Mouse (Mus musculus) heart, embryonic 14.5 days (tissue): ENCODE results near the gene Slc32a1. TPM values are rescaled to one million over a fixed set of nuclear protein-coding genes. Genes with fewer than 3 reads are reported as not detected.
A peak's percentile ranks its signal among the peaks of the same experiment; 100 is the strongest.

Experiments
- ATAC-seq: fragments of 200-750 bp; cut with Nextera tagmentation; 2 replicates; pipeline ENCODE4 v1.8.0; 2017; ENCODE audit warnings: low read depth, moderate TSS enrichment; ENCODE audit not compliant: insufficient number of reproducible peaks, insufficient read depth, low FRiP score
- H3K27ac ChIP-seq, 2 experiments: fragments of 200-500 bp in 1 of 2; fragments of 300-500 bp in 1 of 2; sonication (generic) in 1 of 2; replicated peaks in 1 of 2; 2 replicates each; pipeline ENCODE4 v1.5.1; 2012 to 2014; ENCODE audit warnings: low read depth in 2 of 2, low read length in 2 of 2, control low read depth in 1 of 2, mild to moderate bottlenecking in 1 of 2, mixed read lengths in 1 of 2; ENCODE audit not compliant: control insufficient read depth in 1 of 2, insufficient read depth in 1 of 2
- H3K27me3 ChIP-seq: fragments of 300-500 bp; sonication (generic); 2 replicates; pipeline ENCODE4 v1.6.1; 2014; ENCODE audit warnings: mild to moderate bottlenecking, low read length, control low read depth; ENCODE audit not compliant: control insufficient read depth, insufficient read depth
- H3K36me3 ChIP-seq: fragments of 300-500 bp; sonication (generic); 2 replicates; pipeline ENCODE4 v1.6.1; 2014; ENCODE audit warnings: mild to moderate bottlenecking, control low read depth, low read length, mixed read lengths; ENCODE audit not compliant: control insufficient read depth, insufficient read depth
- H3K4me1 ChIP-seq, 2 experiments: fragments of 200-500 bp in 1 of 2; fragments of 300-500 bp in 1 of 2; sonication (generic) in 1 of 2; 2 replicates each; pipeline ENCODE4 v1.6.1; 2012 to 2014; ENCODE audit warnings: low read length in 2 of 2, control low read depth in 1 of 2, mixed read lengths in 1 of 2; ENCODE audit not compliant: control insufficient read depth in 2 of 2, insufficient read depth in 2 of 2
- H3K4me2 ChIP-seq: fragments of 300-500 bp; sonication (generic); 2 replicates; pipeline ENCODE4 v1.6.1; 2014; ENCODE audit warnings: mild to moderate bottlenecking, low read length
- H3K4me3 ChIP-seq, 2 experiments: fragments of 200-500 bp in 1 of 2; fragments of 300-500 bp in 1 of 2; sonication (generic) in 1 of 2; 2 replicates each; pipeline ENCODE4 v1.5.1; 2012 to 2014; ENCODE audit warnings: low read length in 2 of 2, mild to moderate bottlenecking in 2 of 2, control low read depth in 1 of 2, low read depth in 1 of 2, moderate library complexity in 1 of 2; ENCODE audit not compliant: control insufficient read depth in 1 of 2, insufficient read depth in 1 of 2
- H3K9ac ChIP-seq: fragments of 300-500 bp; sonication (generic); 2 replicates; pipeline ENCODE4 v1.6.1; 2014; ENCODE audit warnings: mild to moderate bottlenecking, low read length
- H3K9me3 ChIP-seq: fragments of 300-500 bp; sonication (generic); 2 replicates; pipeline ENCODE4 v1.6.1; 2016; ENCODE audit warnings: low read length, control low read depth; ENCODE audit not compliant: control insufficient read depth
- whole genome bisulfite sequencing: fragments of 180-500 bp; shearing (Covaris S2); extraction: QIAGEN DNeasy Blood & Tissue Kit; methylation state at CpG from one replicate; pipeline ENCODE4 v1.1.7; 2014; 5-methylcytosine and 5-hydroxymethylcytosine counted together
- polyA plus RNA-seq: library from polyadenylated mRNA; unstranded; fragments of >200 nt; fragmentation: Nextera tagmentation; extraction: Ambion mirVana; gene quantifications from 2 replicates; pipeline ENCODE4 v1.2.1, GENCODE M21; 2014

Gene Slc32a1
- polyA plus RNA-seq, 1 experiment from 2014 or later = not detected

DNA sequence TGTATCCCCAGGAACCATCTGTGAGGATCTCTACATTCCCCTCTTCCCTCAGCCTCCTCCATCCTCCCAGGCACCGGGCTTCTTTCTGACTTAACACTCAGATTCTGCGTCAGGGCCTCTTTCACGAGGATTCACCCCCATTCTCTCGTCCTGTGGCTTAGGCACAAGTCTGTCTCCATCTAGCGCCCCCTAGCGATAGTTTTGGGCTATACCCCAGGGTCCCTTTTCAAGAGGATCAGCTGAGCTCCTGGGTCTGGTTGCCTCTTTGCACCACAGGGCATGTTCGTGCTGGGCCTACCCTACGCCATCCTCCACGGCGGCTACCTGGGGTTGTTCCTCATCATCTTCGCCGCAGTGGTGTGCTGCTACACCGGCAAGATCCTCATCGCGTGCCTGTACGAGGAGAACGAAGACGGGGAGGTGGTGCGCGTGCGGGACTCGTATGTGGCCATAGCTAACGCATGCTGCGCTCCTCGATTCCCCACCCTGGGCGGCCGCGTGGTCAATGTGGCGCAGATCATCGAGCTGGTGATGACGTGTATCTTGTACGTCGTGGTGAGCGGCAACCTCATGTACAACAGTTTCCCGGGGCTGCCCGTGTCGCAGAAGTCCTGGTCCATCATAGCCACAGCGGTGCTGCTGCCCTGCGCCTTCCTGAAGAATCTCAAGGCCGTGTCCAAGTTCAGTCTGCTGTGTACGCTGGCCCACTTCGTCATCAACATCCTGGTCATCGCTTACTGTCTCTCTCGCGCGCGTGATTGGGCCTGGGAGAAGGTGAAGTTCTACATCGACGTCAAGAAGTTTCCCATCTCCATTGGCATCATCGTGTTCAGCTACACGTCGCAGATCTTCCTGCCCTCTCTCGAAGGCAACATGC, 3.2 kb downstream of the Slc32a1 start:
- no peak overlapping the region for H3K9ac ChIP-seq
- WGBS = 4% methylated on average over 53 of the region's 53 CpGs
- no peak overlapping the region for H3K4me3 ChIP-seq
- no peak overlapping the region for H3K4me2 ChIP-seq
- H3K27me3 ChIP-seq = peaks cover 99% of the 10 kb centered on the region
- H3K36me3 ChIP-seq = no peaks in the 10 kb centered on the region
- peaks cover 0 to 12% of the 10 kb centered on the region in 2 experiments; a peak in 2 of 4 replicates for H3K4me1 ChIP-seq
- no peaks in the 10 kb centered on the region for H3K9me3 ChIP-seq
- no peak overlapping the region for H3K27ac ChIP-seq
- ATAC-seq = no peak

DNA sequence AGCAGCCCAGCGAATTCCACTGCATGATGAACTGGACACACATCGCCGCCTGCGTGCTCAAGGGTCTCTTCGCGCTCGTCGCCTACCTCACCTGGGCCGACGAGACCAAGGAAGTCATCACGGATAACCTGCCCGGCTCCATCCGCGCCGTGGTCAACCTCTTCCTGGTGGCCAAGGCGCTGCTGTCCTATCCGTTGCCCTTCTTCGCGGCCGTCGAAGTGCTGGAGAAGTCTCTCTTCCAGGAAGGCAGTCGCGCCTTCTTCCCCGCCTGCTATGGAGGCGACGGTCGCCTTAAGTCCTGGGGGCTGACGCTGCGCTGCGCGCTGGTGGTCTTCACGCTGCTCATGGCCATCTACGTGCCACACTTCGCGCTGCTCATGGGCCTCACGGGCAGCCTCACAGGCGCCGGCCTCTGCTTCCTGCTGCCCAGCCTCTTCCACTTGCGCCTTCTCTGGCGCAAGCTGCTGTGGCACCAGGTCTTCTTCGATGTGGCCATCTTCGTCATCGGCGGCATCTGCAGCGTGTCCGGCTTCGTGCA, 3.9 kb downstream of the Slc32a1 start:
- no peak overlapping the region for H3K9ac ChIP-seq
- no peak overlapping the region for H3K27ac ChIP-seq
- H3K9me3 ChIP-seq = no peaks in the 10 kb centered on the region
- H3K4me2 ChIP-seq = peak overlapping the region; percentile 38
- H3K4me3 ChIP-seq = peak overlapping the region in 1 of 2 experiments; percentile 14; a peak in 2 of 4 replicates
- peaks cover 0 to 12% of the 10 kb centered on the region in 2 experiments; a peak in 2 of 4 replicates for H3K4me1 ChIP-seq
- 3% methylated on average over 47 of the region's 47 CpGs for WGBS
- H3K36me3 ChIP-seq = no peaks in the 10 kb centered on the region
- ATAC-seq = no peak
- H3K27me3 ChIP-seq = peaks cover 99% of the 10 kb centered on the region

DNA sequence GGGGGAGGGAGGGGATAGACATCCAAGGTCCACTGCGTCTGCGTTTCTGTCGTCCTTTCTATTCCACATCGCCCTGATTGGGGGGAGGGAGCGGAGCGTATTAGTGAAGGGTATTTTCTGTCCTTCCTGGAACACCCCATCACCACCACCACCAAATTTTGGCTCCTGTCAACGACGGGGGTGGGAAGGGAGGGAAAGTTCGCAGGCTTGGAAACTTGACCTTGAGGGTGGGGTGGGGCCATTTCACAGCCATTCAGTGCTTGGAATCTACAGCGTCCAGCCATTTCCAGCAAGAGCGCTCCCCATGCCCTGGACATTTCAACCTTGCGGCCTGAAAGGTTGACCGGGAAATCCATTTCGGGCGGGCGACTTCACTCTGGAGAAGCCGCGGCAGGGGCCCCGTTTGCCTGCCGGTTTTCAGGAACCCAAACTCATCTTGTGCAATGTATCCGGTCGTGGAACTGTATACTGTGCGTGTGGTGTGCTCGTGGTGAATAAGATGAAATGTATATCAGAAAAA, 4.7 kb downstream of the Slc32a1 start:
- Histone ChIP-seq H3K4me1 (peaks cover 0 to 12% of the 10 kb centered on the region in 2 experiments; a peak in 2 of 4 replicates), H3K4me2 (peak overlapping the region; percentile 38), H3K9ac (no peak overlapping the region), H3K27me3 (peaks cover 95% of the 10 kb centered on the region), H3K36me3 (no peaks in the 10 kb centered on the region), H3K27ac (no peak overlapping the region), H3K9me3 (no peaks in the 10 kb centered on the region), H3K4me3 (peak overlapping the region in 1 of 2 experiments; percentile 14; a peak in 2 of 4 replicates)
- 2% methylated on average over 24 of the region's 24 CpGs for WGBS
- no peak for ATAC-seq

DNA sequence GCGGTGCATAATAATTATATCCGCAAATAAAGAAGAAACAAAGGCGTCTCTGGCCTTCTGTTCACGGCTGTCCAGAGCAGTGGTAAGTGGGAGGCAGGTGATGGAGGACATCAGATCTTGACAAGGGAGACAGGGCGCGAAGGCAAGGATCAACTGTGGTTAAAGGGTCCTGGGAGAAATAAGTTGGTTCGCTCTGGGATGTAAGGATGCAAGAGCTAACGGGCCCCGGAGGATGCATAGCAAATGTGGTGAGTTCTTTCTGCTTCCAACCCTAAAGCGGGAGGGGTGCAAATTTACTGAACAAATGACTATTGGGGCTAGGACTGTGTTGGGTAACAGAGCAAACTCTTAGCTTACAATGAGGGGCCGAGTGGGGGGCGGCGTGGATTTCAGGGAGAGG, 5.1 kb downstream of the Slc32a1 start:
- Histone ChIP-seq H3K9me3 (no peaks in the 10 kb centered on the region), H3K4me2 (no peak overlapping the region), H3K27me3 (peaks cover 90% of the 10 kb centered on the region), H3K27ac (no peak overlapping the region), H3K4me1 (peaks cover 0 to 10% of the 10 kb centered on the region in 2 experiments; a peak in 2 of 4 replicates), H3K4me3 (no peak overlapping the region), H3K9ac (no peak overlapping the region), H3K36me3 (no peaks in the 10 kb centered on the region)
- ATAC-seq = no peak
- WGBS = 3% methylated on average over 13 of the region's 13 CpGs

DNA sequence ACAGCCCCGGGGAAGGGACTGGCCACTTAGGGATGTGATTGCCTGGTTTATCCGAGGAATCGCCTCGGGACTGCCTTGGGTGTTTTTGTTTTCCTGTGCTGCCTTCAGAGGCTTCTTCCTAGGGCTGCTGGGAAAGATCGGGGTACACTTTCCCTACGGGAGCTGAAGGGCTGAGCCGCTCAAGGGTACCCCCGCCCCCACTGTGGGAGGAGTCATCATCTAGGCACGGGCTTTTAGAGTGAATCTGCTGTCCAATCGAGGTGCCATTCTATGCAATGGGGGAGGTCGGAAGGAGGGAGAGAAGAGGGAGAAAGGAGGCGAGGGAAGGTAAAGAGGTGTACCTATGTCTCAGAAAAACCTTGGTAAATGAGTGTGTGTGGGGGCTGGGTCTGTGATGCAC, 5.7 kb downstream of the Slc32a1 start:
- Histone ChIP-seq H3K4me2 (no peak overlapping the region), H3K27me3 (peaks cover 89% of the 10 kb centered on the region), H3K9ac (no peak overlapping the region), H3K27ac (no peak overlapping the region), H3K36me3 (no peaks in the 10 kb centered on the region), H3K4me3 (no peak overlapping the region), H3K9me3 (no peaks in the 10 kb centered on the region), H3K4me1 (0 out of 4 replicates have a peak, but pooled peaks cover 0 to 7% of the 10 kb centered on the region in 2 experiments)
- WGBS = 2% methylated on average over 12 of the region's 12 CpGs
- no peak for ATAC-seq

DNA sequence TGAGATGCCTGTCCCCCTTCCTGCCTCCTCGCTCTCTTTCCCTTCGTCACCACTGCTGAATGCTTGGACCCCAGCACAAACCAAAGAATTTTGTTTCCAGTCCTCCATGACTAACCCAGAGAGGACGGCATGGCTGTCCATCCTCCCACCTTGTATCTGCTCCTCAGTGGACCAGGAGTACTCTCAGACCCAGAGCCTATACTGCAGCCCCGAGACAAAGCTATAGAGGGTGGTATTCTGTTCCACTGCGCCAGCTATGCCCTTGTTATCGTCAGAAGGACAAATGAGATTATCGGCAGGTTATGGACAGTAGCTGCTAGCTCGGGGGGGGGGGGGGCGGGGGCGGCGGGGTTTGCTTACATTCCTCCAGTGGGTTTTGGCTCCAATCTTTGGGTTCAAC, 6.2 kb downstream of the Slc32a1 start:
- H3K9ac ChIP-seq = no peak overlapping the region
- no peak for ATAC-seq
- WGBS = 10% methylated on average over 11 of the region's 11 CpGs

DNA sequence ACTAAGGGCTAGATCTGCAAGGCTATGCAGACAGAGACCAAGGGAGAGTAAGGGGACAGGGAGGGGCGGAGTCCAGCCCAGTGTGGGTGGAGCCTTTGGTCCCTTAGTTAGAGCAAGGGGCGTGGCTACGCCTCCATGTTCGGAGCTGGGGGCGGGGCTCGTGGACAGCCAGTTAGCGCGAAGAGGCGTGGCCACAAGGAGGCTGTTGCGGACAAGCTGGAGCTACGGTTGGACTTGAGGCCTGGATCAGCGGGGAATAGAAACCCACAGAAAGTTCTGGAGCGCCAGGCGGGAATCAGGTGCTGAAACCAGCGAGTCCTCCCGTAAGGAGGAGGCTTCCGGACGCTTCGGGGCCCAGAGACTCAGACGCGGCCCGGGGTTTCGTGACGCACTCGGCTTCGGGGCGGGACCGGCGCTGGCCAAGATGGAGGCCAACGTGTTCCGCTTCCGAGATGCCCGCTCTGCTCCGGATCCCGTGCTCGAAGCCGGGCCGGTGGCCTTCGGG, 14.2 kb downstream of the Slc32a1 start, which contains the start of gene Actr5:
Gene Actr5, plus strand, starts transcription at position 171 of the 505 bp plus-strand sequence.
- WGBS = 0% methylated on average over 38 of the region's 39 CpGs
- ATAC-seq = peak; percentile 92
- H3K4me3 ChIP-seq = peak within 1 kb of the TSS; percentile 68 to 83
- peak within 1 kb of the TSS; percentile 71 to 89 for H3K27ac ChIP-seq
- peaks cover 7% of the 10 kb centered on the region; the same call in 1 of the 2 replicates for H3K27me3 ChIP-seq
- peak within 1 kb of the TSS; percentile 80 for H3K4me2 ChIP-seq
- no peaks in the 10 kb centered on the region for H3K9me3 ChIP-seq
- peak within 1 kb of the TSS; percentile 80 for H3K9ac ChIP-seq
- peaks cover 3 to 8% of the 10 kb centered on the region in 2 experiments; a peak in 2 of 4 replicates for H3K4me1 ChIP-seq
- H3K36me3 ChIP-seq = peaks cover 35% of the 10 kb centered on the region

More for the DNA sequence above, 6.2 kb downstream of the Slc32a1 start:
- Histone ChIP-seq H3K27me3 (peaks cover 86% of the 10 kb centered on the region), H3K4me2 (no peak overlapping the region), H3K4me3 (no peak overlapping the region), H3K36me3 (no peaks in the 10 kb centered on the region), H3K4me1 (0 out of 4 replicates have a peak, but pooled peaks cover 0 to 7% of the 10 kb centered on the region in 2 experiments), H3K9me3 (no peaks in the 10 kb centered on the region), H3K27ac (no peak overlapping the region)
